Comparison of ENCODE assay signal across 9 mouse cellular contexts in genomic region chr4:109977148-109978067, GRCm38 (mm10). TPM values are rescaled to one million over a fixed set of nuclear protein-coding genes. Genes with fewer than 3 reads are reported as not detected.
DNase-seq lines count a peak whose midpoint lies in the region; ATAC-seq and TF ChIP-seq lines count a peak whose summit lies in the region.
"Had no signal": no experiment of that assay in that cellular context is flagged by ENCODE, and none has a peak within 500 bp of the region (broad histone marks: within the 10 kb centered on the region; RNA-seq: fewer than 3 reads in every experiment).

Gene Dmrta2 (plus strand): TSS chr4:109978053.

- no peaks in the 10 kb centered on the region for H3K36me3 ChIP-seq in kidney, embryonic 15.5 days
- no peaks in the 10 kb centered on the region for H3K36me3 ChIP-seq in forebrain, embryonic 16.5 days (ENCODE audit: control insufficient read depth, insufficient read depth)
- H3K36me3 ChIP-seq in limb, embryonic 11.5 days (ENCODE audit: control insufficient read depth, insufficient read depth, low read length): no peaks in the 10 kb centered on the region

- peak within 1 kb of the TSS; percentile 78 for H3K4me2 ChIP-seq in kidney, embryonic 15.5 days
- H3K4me2 ChIP-seq in forebrain, embryonic 16.5 days (ENCODE audit: low read length): peak within 1 kb of the TSS; percentile 63
- H3K4me2 ChIP-seq in limb, embryonic 11.5 days (ENCODE audit: low read depth, severe bottlenecking): peak within 1 kb of the TSS; percentile 47

- peaks cover 58% of the 10 kb centered on the region for H3K4me1 ChIP-seq in kidney, embryonic 15.5 days
- H3K4me1 ChIP-seq in forebrain, embryonic 16.5 days (replicated peaks; ENCODE audit: control insufficient read depth, insufficient read depth, low read length): peaks cover 42% of the 10 kb centered on the region
- H3K4me1 ChIP-seq in limb, embryonic 11.5 days (ENCODE audit: control insufficient read depth, insufficient read depth, low read length): peaks cover 17% of the 10 kb centered on the region
- peaks cover 30% of the 10 kb centered on the region for H3K4me1 ChIP-seq in olfactory bulb, adult 2 months (ENCODE audit: control insufficient read depth, insufficient read depth, low read length)

- H3K9me3 ChIP-seq in kidney, embryonic 15.5 days (replicated peaks): peaks cover 4% of the 10 kb centered on the region; the same call in 1 of the 2 replicates
- H3K9me3 ChIP-seq in forebrain, embryonic 16.5 days (ENCODE audit: control insufficient read depth, low read length): peaks cover 2% of the 10 kb centered on the region; the same call in 1 of the 2 replicates
- no peaks in the 10 kb centered on the region for H3K9me3 ChIP-seq in limb, embryonic 11.5 days (ENCODE audit: control insufficient read depth, low read length)

- CTCF ChIA-PET in Patski (lab: Charles Lee): no interaction called here

- POLR2A ChIA-PET in Patski (lab: Charles Lee): no interaction called here

- in situ Hi-C loops in Patski (cut with MboI; ENCODE audit: low pct_unique_long_range_greater_than_20kb): no loop called here

- no peak for TF ChIP-seq POLR2A in olfactory bulb, adult 2 months (IDR thresholded peaks at IDR 0.05; ENCODE audit: insufficient read depth, low read depth, low read length)

- H3K9ac ChIP-seq in kidney, embryonic 15.5 days: no peak within 1 kb of the TSS
- H3K9ac ChIP-seq in forebrain, embryonic 16.5 days (replicated peaks; ENCODE audit: low read depth, low read length): peak within 1 kb of the TSS; percentile 69
- peak within 1 kb of the TSS; percentile 54 for H3K9ac ChIP-seq in limb, embryonic 11.5 days (ENCODE audit: low read length)

- no peak within 1 kb of the TSS for H3K27ac ChIP-seq in kidney, embryonic 15.5 days
- H3K27ac ChIP-seq in forebrain, embryonic 16.5 days (ENCODE audit: low read length): peak within 1 kb of the TSS; percentile 73
- H3K27ac ChIP-seq in limb, embryonic 11.5 days (replicated peaks; ENCODE audit: low read depth, low read length): no peak within 1 kb of the TSS
- no peak within 1 kb of the TSS for H3K27ac ChIP-seq in olfactory bulb, adult 2 months (ENCODE audit: insufficient read depth, low read depth, low read length)
- H3K27ac ChIP-seq: macrophage had no signal

- no peak for DNase-seq in kidney, postnatal 25 days
- DNase-seq in Patski (ENCODE audit: low read depth, low spot score): peak; percentile 44
- DNase-seq in limb, embryonic 11.5 days (ENCODE audit: low spot score): peak; percentile 83
- DNase-seq in c-Kit-positive CD71-positive TER-119-positive erythroid progenitor cells, embryonic 14.5 days (ENCODE audit: low spot score): no peak
- no peak for DNase-seq in urinary bladder, postnatal 25 days (ENCODE audit: low spot score)

- WGBS in kidney, embryonic 15.5 days: under 1% methylated on average over 64 of the region's 64 CpGs
- under 1% methylated on average over 64 of the region's 64 CpGs for WGBS in forebrain, embryonic 16.5 days
- WGBS in limb, embryonic 11.5 days: under 1% methylated on average over 64 of the region's 64 CpGs
- 3% methylated on average over 64 of the region's 64 CpGs for WGBS in olfactory bulb, adult 2 months

- H3K4me3 ChIP-seq in kidney, embryonic 15.5 days (replicated peaks): peak within 1 kb of the TSS; percentile 47
- H3K4me3 ChIP-seq in forebrain, embryonic 16.5 days (replicated peaks; ENCODE audit: low read length): peak within 1 kb of the TSS; percentile 53
- H3K4me3 ChIP-seq in limb, embryonic 11.5 days (ENCODE audit: low read depth, low read length): peak within 1 kb of the TSS; percentile 32
- H3K4me3 ChIP-seq in olfactory bulb, adult 2 months (ENCODE audit: insufficient read depth, low read depth, low read length): peak within 1 kb of the TSS; percentile 32

- peak; percentile 67 for ATAC-seq in kidney, embryonic 15.5 days (replicated peaks; ENCODE audit: low FRiP score)
- peak; percentile 98 for ATAC-seq in Patski
- ATAC-seq in forebrain, embryonic 16.5 days: peak; percentile 89
- ATAC-seq in limb, embryonic 11.5 days (ENCODE audit: insufficient number of reproducible peaks, low FRiP score, low TSS enrichment, low read depth): peak; percentile 73

- TF ChIP-seq CTCF in Patski (IDR thresholded peaks at IDR 0.05): no peak
- TF ChIP-seq CTCF in olfactory bulb, adult 2 months (IDR thresholded peaks at IDR 0.05; ENCODE audit: insufficient read depth, low read depth, low read length): no peak

- peaks cover 99% of the 10 kb centered on the region for H3K27me3 ChIP-seq in kidney, embryonic 15.5 days
- no peaks in the 10 kb centered on the region for H3K27me3 ChIP-seq in Patski
- peaks cover 55% of the 10 kb centered on the region for H3K27me3 ChIP-seq in forebrain, embryonic 16.5 days (replicated peaks; ENCODE audit: control insufficient read depth, insufficient read depth, low read length)
- peaks cover 95% of the 10 kb centered on the region for H3K27me3 ChIP-seq in limb, embryonic 11.5 days (ENCODE audit: control insufficient read depth, insufficient read depth, low read length)

RNA-seq across cellular contexts. Expression of gene Dmrta2, which starts in this region (rescaled TPM):
- polyA plus RNA-seq in kidney, embryonic 15.5 days (2015; fragmentation: Nextera tagmentation; extraction: Ambion mirVana): 0.08 and 0.13 TPM in 2 replicates
- 13.5 TPM for polyA plus RNA-seq in Patski (2021)
- 2.3 and 2.4 TPM in 2 replicates for polyA plus RNA-seq in forebrain, embryonic 16.5 days (2015; fragmentation: Nextera tagmentation; extraction: Ambion mirVana)
- 0.38 and 0.40 TPM in 2 replicates for polyA plus RNA-seq in limb, embryonic 11.5 days (2014; fragmentation: Nextera tagmentation; extraction: Ambion mirVana)
- not detected in 2 replicates for polyA plus RNA-seq in olfactory bulb, adult 2 months (2012; ENCODE audit: insufficient read depth, insufficient read length, low replicate concordance, missing spikeins)

Comparison
In these comparisons a context has a peak if more than half of its experiments do, and no peak if none do; other contexts are left out.
1. Peak in ATAC-seq, H3K4me3 ChIP-seq and H3K4me2 ChIP-seq in kidney, embryonic 15.5 days; RNA of the gene not detected or under 1 TPM.
2. Peak in DNase-seq, ATAC-seq, H3K4me3 ChIP-seq, H3K9ac ChIP-seq and H3K4me2 ChIP-seq in limb, embryonic 11.5 days; RNA of the gene not detected or under 1 TPM.